Mouse (Mus musculus): ENCODE measurements around the gene Gm14408. TPM values are rescaled to one million over a fixed set of nuclear protein-coding genes. Genes with fewer than 3 reads are reported as not detected.

Gm14408 gene
- not detected in 2 replicates for polyA plus RNA-seq (2015; fragmentation: Nextera tagmentation; extraction: Ambion mirVana)

DNA sequence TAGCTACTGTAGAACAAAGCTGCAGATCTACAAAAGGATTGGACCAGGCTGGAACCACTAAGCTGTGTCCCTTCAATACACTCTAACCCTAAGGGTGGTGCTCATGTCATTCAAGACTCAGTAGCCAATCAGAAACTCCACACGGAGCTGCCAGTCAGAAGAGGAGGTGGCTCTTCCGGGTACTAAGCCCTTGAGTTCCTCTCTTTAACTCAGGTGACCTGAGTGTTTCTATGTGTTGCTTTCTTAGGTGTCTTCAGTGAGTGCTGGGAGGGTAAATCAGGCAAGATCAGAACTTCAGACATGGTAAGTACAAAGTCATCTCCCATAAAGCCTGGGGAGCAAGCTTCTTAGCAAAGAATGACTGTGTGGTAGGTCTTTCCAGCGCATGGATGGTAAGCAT lies at the start of gene Gm14408:
TSS of gene Gm14408 (plus strand) at position 301 of the 400 bp plus-strand sequence.

DNA sequence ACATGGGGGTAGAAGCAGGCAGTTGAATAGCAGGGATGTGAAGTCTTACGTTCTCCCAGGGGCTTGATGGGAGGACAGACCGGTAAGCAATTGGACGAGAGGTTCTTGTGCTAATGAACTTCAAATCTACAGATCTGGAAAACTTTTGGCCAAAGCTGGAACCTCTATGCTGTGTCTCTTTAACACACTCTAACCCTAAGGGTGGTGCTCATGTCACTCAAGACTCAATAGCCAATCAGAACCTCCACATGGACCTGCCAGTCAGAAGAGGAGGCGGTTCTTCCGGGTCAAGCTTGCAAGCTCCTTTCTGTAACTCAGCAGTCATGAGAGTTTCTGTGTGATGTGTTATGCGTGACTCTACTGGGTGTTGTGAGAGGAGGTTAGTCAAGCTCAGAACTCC lies 32.6 kb upstream of the Gm14408 start, which contains the start of gene Gm14295:
TSS of gene Gm14295 (plus strand) at position 301 of the 400 bp plus-strand sequence.

Other genes starting within 250 kb of the Gm14408 start
- gene Gm14308, start 194.8 kb upstream of the Gm14408 start, polyA plus RNA-seq (2015; fragmentation: Nextera tagmentation; extraction: Ambion mirVana): 8.7 and 22.8 TPM in 2 replicates
- 8.8 and 15.6 TPM in 2 replicates for gene Zfp973, start 160.6 kb upstream of the Gm14408 start, polyA plus RNA-seq (2015; fragmentation: Nextera tagmentation; extraction: Ambion mirVana)
- gene Gm14305, start 122.8 kb upstream of the Gm14408 start, polyA plus RNA-seq (2015; fragmentation: Nextera tagmentation; extraction: Ambion mirVana): 40.4 and 68.3 TPM in 2 replicates
- gene Gm14295, start 32.5 kb upstream of the Gm14408 start, polyA plus RNA-seq (2015; fragmentation: Nextera tagmentation; extraction: Ambion mirVana): 21.2 and 59.8 TPM in 2 replicates
- 10.0 and 13.5 TPM in 2 replicates for gene Gm14296, start 96.7 kb downstream of the Gm14408 start, polyA plus RNA-seq (2015; fragmentation: Nextera tagmentation; extraction: Ambion mirVana)
- 25.2 and 29.7 TPM in 2 replicates for gene Gm14419, start 169.8 kb downstream of the Gm14408 start, polyA plus RNA-seq (2015; fragmentation: Nextera tagmentation; extraction: Ambion mirVana)
- 0.22 TPM in 1 of 2 replicates, not detected in the other for gene Gm14401, start 243.2 kb downstream of the Gm14408 start, polyA plus RNA-seq (2015; fragmentation: Nextera tagmentation; extraction: Ambion mirVana)